Mouse (Mus musculus) thymus, postnatal 14 days (tissue): Measurements from ENCODE around the gene Frmd8.

Experiments used
- DNase-seq: peaks from one replicate; pipeline ENCODE4 v3.0.0; 2021

Frmd8 gene

GRCm38 (mm10) chr19:5803881-5804279 is 71.2 kb downstream of the Frmd8 start:
- no peak for DNase-seq

GRCm38 (mm10) chr19:5803041-5803880 is 71.8 kb downstream of the Frmd8 start:
- DNase-seq: peak; percentile 100

- no peak for DNase-seq
Observed at GRCm38 (mm10) chr19:5802787-5803040, 72.4 kb downstream of the Frmd8 start.

- DNase-seq: peak; percentile 96
Observed at GRCm38 (mm10) chr19:5802011-5802786, 72.9 kb downstream of the Frmd8 start.

GRCm38 (mm10) chr19:5801432-5801964 is 73.6 kb downstream of the Frmd8 start:
- DNase-seq: no peak

- peak; percentile 49 for DNase-seq
Observed at GRCm38 (mm10) chr19:5800632-5801431, 74.2 kb downstream of the Frmd8 start.

GRCm38 (mm10) chr19:5800350-5800631 is 74.8 kb downstream of the Frmd8 start:
- DNase-seq: no peak
